Mouse (Mus musculus): ENCODE measurements around the gene Xbp1. TPM values are rescaled to one million over a fixed set of nuclear protein-coding genes. Genes with fewer than 3 reads are reported as not detected.

The Xbp1 gene
- polyA plus RNA-seq, 1 experiment: 131 TPM

DNA sequence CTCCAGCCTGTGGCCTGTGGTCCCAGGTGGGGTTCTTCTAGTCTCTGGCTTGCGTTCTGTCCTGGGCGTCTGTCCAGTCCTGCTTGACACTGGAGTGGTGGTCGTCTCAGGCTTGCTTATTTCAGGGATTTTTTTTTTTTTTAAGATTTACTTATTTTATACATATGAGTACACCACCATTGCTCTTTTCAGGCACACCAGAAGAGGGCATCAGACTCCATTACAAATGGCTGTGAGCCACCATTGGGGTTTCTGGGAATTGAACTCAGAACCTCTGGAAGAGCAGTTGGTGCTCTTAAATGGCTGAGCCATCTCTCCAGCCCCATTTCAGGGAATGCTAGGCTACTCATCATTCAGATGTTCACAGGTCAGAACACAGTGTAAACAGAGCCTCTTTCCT lies 39.8 kb downstream of the Xbp1 start:
- DNase-seq: no peak
- Histone ChIP-seq H3K4me1 (ENCODE audit: control insufficient read depth, insufficient read depth, low read length) (no peaks in the 10 kb centered on the region), H3K4me3 (replicated peaks; ENCODE audit: extremely low read depth, low read depth, low read length) (no peak overlapping the region)
- no peak for TF ChIP-seq CTCF (IDR thresholded peaks at IDR 0.05; ENCODE audit: insufficient read depth, low read length)
- no peak for TF ChIP-seq POLR2A (IDR thresholded peaks at IDR 0.05; ENCODE audit: borderline replicate concordance, extremely low read depth, low read depth, low read length)
- 62% methylated on average over 3 of the region's 3 CpGs for WGBS

DNA sequence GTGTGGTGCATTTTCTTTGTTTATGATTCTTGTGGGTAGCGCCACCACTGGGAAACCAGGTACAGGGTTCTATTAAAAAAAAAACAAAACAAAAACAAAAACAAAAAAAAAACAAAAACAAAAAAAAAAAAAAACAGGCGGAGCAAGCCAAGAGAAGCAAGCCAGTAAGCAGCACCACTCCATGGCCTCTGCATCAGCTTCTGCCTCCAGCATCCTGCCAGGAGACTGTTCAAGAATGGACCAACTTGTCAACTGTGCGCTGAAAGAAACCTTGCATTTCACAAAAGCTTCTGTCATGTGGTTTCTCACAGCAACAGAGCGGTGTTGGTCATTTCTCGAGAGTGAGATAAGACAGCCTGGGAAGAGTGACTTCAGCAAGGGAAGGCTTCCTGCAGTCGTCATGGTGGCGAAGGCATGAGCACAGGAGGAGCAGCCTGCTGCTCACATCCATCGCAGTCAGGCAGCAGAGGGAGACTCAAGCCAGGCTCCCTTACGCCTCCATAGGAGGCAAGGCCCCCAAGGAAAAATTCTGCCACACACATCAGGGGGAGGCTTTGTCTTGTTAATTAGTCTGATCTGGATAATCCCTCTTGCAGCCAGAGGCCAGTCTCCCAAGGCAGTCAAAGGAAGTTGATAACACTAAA lies 42.3 kb downstream of the Xbp1 start:
- Histone ChIP-seq H3K4me1 (ENCODE audit: control insufficient read depth, insufficient read depth, low read length) (no peaks in the 10 kb centered on the region), H3K4me3 (replicated peaks; ENCODE audit: extremely low read depth, low read depth, low read length) (no peak overlapping the region)
- TF ChIP-seq CTCF (IDR thresholded peaks at IDR 0.05; ENCODE audit: insufficient read depth, low read length) (no peak), POLR2A (IDR thresholded peaks at IDR 0.05; ENCODE audit: borderline replicate concordance, extremely low read depth, low read depth, low read length) (no peak)
- 46% methylated on average over 9 of the region's 9 CpGs for WGBS
- no peak for DNase-seq

DNA sequence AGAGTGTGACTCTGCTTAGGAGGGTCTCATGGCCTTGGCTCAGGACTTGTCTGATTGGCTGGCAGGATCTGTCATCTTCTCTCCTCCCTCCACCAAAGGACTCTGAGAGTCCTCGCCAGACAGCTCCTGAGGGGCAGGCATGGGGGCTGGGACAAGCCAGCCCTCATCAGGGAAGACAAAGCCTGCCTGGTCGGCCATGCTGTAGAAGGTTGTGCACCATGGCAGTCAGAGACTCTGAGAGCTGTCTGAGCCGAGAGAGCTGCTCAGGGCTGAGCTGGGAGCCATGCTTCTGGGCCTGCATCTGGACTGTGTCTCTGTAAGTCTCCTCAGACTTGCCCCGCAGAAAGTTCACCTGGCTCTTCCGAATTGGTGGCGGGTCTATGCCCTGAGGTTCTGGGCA lies 43.4 kb downstream of the Xbp1 start:
- H3K4me1 ChIP-seq (ENCODE audit: control insufficient read depth, insufficient read depth, low read length): no peaks in the 10 kb centered on the region
- 78% methylated on average over 6 of the region's 6 CpGs for WGBS
- TF ChIP-seq CTCF (IDR thresholded peaks at IDR 0.05; ENCODE audit: insufficient read depth, low read length) (no peak), POLR2A (IDR thresholded peaks at IDR 0.05; ENCODE audit: borderline replicate concordance, extremely low read depth, low read depth, low read length) (no peak)
- DNase-seq: no peak
- no peak overlapping the region for H3K4me3 ChIP-seq (replicated peaks; ENCODE audit: extremely low read depth, low read depth, low read length)

DNA sequence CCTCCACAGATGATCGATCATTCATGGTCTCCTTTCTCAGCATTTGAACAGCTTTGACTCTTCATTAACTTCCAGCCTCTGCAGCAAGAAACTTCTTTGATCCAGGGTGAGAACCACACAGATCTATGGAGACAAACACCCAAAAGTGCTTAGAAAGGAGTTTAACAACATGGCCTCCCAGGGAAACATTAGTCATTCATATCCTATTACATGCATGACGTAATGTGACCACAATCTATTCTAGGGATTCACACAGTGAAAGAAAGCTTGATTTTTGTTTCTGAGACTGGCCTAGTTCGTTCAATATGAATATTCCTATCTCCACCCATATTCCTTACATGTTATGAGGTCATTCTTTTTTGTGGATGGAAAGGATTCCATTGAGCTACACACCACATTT lies 45.1 kb downstream of the Xbp1 start:
- WGBS: 80% methylated on average over 3 of the region's 3 CpGs
- TF ChIP-seq POLR2A (IDR thresholded peaks at IDR 0.05; ENCODE audit: borderline replicate concordance, extremely low read depth, low read depth, low read length) (no peak), CTCF (IDR thresholded peaks at IDR 0.05; ENCODE audit: insufficient read depth, low read length) (no peak)

DNA sequence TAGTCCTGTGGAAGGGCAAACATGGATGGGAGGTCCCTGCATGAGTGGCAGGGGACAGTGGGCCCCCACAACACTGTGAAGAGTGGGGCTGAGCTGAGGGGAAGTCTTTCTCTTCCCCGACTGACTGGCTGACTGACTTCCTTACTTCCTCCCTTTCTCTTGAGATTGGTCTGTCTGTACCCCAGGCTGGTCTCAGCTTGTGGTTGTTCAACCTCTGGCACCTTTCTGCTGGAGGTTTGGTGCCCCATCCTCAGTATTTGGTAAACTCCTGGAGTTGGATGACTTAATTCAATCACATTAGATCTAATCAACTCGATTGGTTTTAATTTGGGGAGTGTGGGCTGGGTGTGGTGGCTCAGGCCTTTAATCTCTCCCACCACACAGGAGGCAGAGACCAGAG lies 46.0 kb downstream of the Xbp1 start:
- no peak overlapping the region for H3K4me3 ChIP-seq (replicated peaks; ENCODE audit: extremely low read depth, low read depth, low read length)
- TF ChIP-seq CTCF (IDR thresholded peaks at IDR 0.05; ENCODE audit: insufficient read depth, low read length) (no peak), POLR2A (IDR thresholded peaks at IDR 0.05; ENCODE audit: borderline replicate concordance, extremely low read depth, low read depth, low read length) (no peak)
- DNase-seq: no peak
- H3K4me1 ChIP-seq (ENCODE audit: control insufficient read depth, insufficient read depth, low read length): no peaks in the 10 kb centered on the region
- WGBS: 30% methylated on average over 2 of the region's 2 CpGs

More for the DNA sequence above, 45.1 kb downstream of the Xbp1 start:
- Histone ChIP-seq H3K4me1 (ENCODE audit: control insufficient read depth, insufficient read depth, low read length) (no peaks in the 10 kb centered on the region), H3K4me3 (replicated peaks; ENCODE audit: extremely low read depth, low read depth, low read length) (no peak overlapping the region)
- DNase-seq: no peak

DNA sequence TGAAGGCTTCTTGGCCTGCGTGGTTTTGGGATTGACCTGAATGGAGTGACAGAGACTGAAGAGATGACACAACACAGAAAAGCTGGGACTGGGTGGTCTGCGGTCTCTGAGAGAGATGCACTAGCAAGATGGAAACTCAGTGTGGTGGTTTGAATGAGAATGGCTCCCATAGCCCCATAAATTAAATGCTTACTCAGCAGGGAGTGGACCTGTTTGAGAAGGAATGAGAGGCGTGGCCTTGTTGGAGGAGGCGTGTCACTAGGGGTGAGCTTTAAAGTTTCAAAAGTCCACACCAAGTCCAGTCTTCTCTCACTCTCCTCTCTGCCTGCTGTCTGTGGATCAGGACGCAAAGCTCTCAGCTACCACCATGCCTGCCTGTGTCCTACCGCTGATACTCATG lies 47.2 kb downstream of the Xbp1 start:
- no peak overlapping the region for H3K4me3 ChIP-seq (replicated peaks; ENCODE audit: extremely low read depth, low read depth, low read length)
- no peak for DNase-seq
- WGBS: 98% methylated on average over 6 of the region's 6 CpGs
- no peaks in the 10 kb centered on the region for H3K4me1 ChIP-seq (ENCODE audit: control insufficient read depth, insufficient read depth, low read length)
- no peak for TF ChIP-seq POLR2A (IDR thresholded peaks at IDR 0.05; ENCODE audit: borderline replicate concordance, extremely low read depth, low read depth, low read length)
- no peak for TF ChIP-seq CTCF (IDR thresholded peaks at IDR 0.05; ENCODE audit: insufficient read depth, low read length)

DNA sequence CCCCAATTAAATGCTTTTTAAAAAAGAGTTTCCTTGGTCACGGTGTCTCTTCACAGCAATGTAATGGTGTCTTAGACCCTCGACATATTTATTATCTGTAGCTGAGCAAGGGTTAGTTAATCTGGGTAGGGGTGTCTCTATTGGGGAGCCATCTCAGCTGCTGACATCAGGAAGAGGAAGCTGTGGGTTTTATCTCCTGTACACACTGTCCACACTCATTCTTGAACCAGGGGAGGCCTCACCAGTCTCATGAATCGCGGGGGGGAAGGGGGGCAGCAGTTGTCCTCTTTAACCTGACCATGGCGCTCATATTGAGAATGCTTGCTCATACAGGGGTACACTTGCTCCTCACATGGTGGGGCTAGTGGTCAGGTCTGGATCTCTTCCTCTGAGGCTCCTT lies 47.6 kb downstream of the Xbp1 start:
- DNase-seq: no peak
- 91% methylated on average over 5 of the region's 5 CpGs for WGBS
- Histone ChIP-seq H3K4me3 (replicated peaks; ENCODE audit: extremely low read depth, low read depth, low read length) (no peak overlapping the region), H3K4me1 (ENCODE audit: control insufficient read depth, insufficient read depth, low read length) (no peaks in the 10 kb centered on the region)
- TF ChIP-seq POLR2A (IDR thresholded peaks at IDR 0.05; ENCODE audit: borderline replicate concordance, extremely low read depth, low read depth, low read length) (no peak), CTCF (IDR thresholded peaks at IDR 0.05; ENCODE audit: insufficient read depth, low read length) (no peak)

DNA sequence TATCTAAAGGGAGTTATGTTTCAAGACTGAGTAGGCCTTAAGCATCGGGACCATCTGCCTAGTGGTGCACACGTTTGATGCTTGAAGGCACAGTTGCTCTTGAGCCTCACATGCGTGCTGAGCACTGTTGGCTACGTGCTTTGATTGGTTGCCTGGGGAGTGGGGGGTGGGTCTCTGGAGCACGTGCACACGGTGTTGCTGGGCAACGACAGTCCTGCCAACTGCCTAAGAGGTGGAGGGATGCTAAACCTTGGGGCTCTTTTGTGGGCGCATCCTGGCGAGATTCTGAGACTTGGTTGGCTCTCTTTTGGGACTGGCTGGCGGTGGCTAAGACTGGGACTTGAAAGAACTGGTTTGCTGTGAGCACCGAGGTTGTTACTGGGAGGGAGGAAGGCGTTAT lies 49.0 kb downstream of the Xbp1 start, which contains the start of gene Ankrd36:
TSS of gene Ankrd36 (plus strand) at position 211 of the 400 bp plus-strand sequence.
- Histone ChIP-seq H3K4me1 (ENCODE audit: control insufficient read depth, insufficient read depth, low read length) (no peaks in the 10 kb centered on the region), H3K4me3 (replicated peaks; ENCODE audit: extremely low read depth, low read depth, low read length) (no peak within 1 kb of the TSS)
- 84% methylated on average over 12 of the region's 12 CpGs for WGBS
- TF ChIP-seq POLR2A (IDR thresholded peaks at IDR 0.05; ENCODE audit: borderline replicate concordance, extremely low read depth, low read depth, low read length) (no peak), CTCF (IDR thresholded peaks at IDR 0.05; ENCODE audit: insufficient read depth, low read length) (no peak)
- no peak for DNase-seq

DNA sequence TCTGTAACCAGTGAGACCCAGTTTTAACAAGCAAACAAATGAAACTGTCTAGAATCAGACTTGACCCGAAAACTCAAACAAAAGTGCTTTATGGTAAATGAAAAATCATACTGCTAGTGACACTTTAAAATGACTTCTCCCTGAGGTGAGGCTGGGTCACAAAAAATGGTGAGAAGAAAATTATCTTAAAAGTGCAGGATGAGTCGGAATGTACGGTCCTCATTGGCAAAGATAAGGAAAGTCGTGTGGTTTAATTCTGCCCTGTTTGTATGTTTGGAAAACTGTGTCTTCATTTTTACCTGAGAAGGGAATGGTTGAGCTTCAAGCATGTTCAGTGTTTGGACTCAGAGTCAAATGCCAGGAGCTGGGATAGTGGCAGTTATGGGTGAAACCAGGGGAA lies 51.4 kb downstream of the Xbp1 start:
- WGBS: 81% methylated on average over 4 of the region's 4 CpGs
- Histone ChIP-seq H3K4me3 (replicated peaks; ENCODE audit: extremely low read depth, low read depth, low read length) (no peak overlapping the region), H3K4me1 (ENCODE audit: control insufficient read depth, insufficient read depth, low read length) (no peaks in the 10 kb centered on the region)
- no peak for DNase-seq
- TF ChIP-seq CTCF (IDR thresholded peaks at IDR 0.05; ENCODE audit: insufficient read depth, low read length): no peak

DNA sequence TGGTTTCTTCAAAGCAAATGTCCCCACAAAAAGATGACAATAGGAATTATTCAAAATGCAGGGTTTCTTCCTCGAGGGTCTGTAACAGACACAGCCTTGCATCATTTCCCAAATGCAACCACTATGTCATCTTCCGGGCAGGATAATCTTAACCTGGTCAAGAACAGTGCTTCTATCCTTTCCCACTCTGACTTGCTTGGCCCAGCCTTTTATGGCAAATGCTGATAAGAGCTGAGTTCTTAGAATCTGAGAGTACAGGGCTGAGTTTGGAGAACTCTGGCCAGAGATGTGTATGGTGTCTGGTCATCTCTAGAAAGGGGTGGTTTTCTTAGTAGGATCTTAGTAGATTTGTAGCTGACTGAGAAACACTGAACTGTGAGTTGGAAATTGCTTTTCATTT lies 53.4 kb downstream of the Xbp1 start:
- DNase-seq: no peak
- no peak overlapping the region for H3K4me3 ChIP-seq (replicated peaks; ENCODE audit: extremely low read depth, low read depth, low read length)
- WGBS: 77% methylated on average over 2 of the region's 2 CpGs
- H3K4me1 ChIP-seq (ENCODE audit: control insufficient read depth, insufficient read depth, low read length): no peaks in the 10 kb centered on the region
- TF ChIP-seq CTCF (IDR thresholded peaks at IDR 0.05; ENCODE audit: insufficient read depth, low read length) (no peak), POLR2A (IDR thresholded peaks at IDR 0.05; ENCODE audit: borderline replicate concordance, extremely low read depth, low read depth, low read length) (no peak)
